In genomic region chr6:128002667-128003066, GRCm38 (mm10) we compare ENCODE assay signal across 20 mouse cellular contexts.
DNase-seq lines count a peak whose midpoint lies in the region; ATAC-seq lines count a peak whose summit lies in the region.
"Had no signal": no experiment of that assay in that cellular context is flagged by ENCODE, and none has a peak within 500 bp of the region (broad histone marks: within the 10 kb centered on the region; RNA-seq: fewer than 3 reads in every experiment).

No protein-coding gene starts in this region.

- H3K4me1 ChIP-seq in heart, embryonic 16.5 days (ENCODE audit: control insufficient read depth, insufficient read depth, low read length): peaks cover 50% of the 10 kb centered on the region
- peaks cover 51% of the 10 kb centered on the region for H3K4me1 ChIP-seq in heart, embryonic 11.5 days (ENCODE audit: control insufficient read depth, insufficient read depth, low read length)
- H3K4me1 ChIP-seq in midbrain, embryonic 10.5 days: peaks cover 63% of the 10 kb centered on the region
- H3K4me1 ChIP-seq in midbrain, embryonic 11.5 days (ENCODE audit: control insufficient read depth, insufficient read depth, low read length): peaks cover 8% of the 10 kb centered on the region; the same call in 1 of the 2 replicates
- H3K4me1 ChIP-seq in stomach, embryonic 16.5 days (ENCODE audit: control insufficient read depth, insufficient read depth, low read length): peaks cover 33% of the 10 kb centered on the region
- H3K4me1 ChIP-seq: liver, embryonic 12.5 days had no signal

- 0 out of 2 replicates have a peak overlapping the region, but pooled peaks have one; percentile 24 for H3K9ac ChIP-seq in heart, embryonic 16.5 days (ENCODE audit: low read length)
- H3K9ac ChIP-seq in heart, embryonic 11.5 days (ENCODE audit: low read depth, low read length): no peak overlapping the region
- no peak overlapping the region for H3K9ac ChIP-seq in midbrain, embryonic 11.5 days (ENCODE audit: low read length)
- H3K9ac ChIP-seq in stomach, embryonic 16.5 days (ENCODE audit: low read length): 0 out of 2 replicates have a peak overlapping the region, but pooled peaks have one; percentile 13
- H3K9ac ChIP-seq: forebrain, postnatal 0 days; heart, embryonic 15.5 days; hindbrain, embryonic 12.5 days; liver, embryonic 12.5 days had no signal

- no peak for DNase-seq in cerebellum, adult 8-10 months
- no peak for DNase-seq in midbrain, embryonic 10.5 days (ENCODE audit: low spot score)
- DNase-seq in midbrain, embryonic 11.5 days (ENCODE audit: low spot score, missing footprints): no peak
- DNase-seq in gastrocnemius, postnatal 10 days: no peak
- DNase-seq: adrenal gland, adult 8-10 months; embryo, embryonic 11 days; forebrain, postnatal 0 days; kidney, postnatal 36 days; retina, postnatal 1 day; right cerebral cortex, postnatal 4 days had no signal

- H3K4me2 ChIP-seq in heart, embryonic 16.5 days (ENCODE audit: low read depth, low read length): no peak overlapping the region
- H3K4me2 ChIP-seq in heart, embryonic 11.5 days: no peak overlapping the region
- no peak overlapping the region for H3K4me2 ChIP-seq in midbrain, embryonic 11.5 days
- no peak overlapping the region for H3K4me2 ChIP-seq in stomach, embryonic 16.5 days (ENCODE audit: low read depth, low read length)
- H3K4me2 ChIP-seq: heart, embryonic 15.5 days; hindbrain, embryonic 12.5 days; liver, embryonic 12.5 days had no signal

- no peak overlapping the region for H3K27ac ChIP-seq in heart, embryonic 16.5 days (ENCODE audit: low read length)
- H3K27ac ChIP-seq in heart, embryonic 11.5 days (ENCODE audit: low read depth, low read length): no peak overlapping the region
- H3K27ac ChIP-seq in midbrain, embryonic 10.5 days (replicated peaks): 0 out of 2 replicates have a peak overlapping the region, but pooled peaks have one; percentile 6
- H3K27ac ChIP-seq in midbrain, embryonic 11.5 days (ENCODE audit: low read depth, low read length): no peak overlapping the region
- peak overlapping the region; percentile 87 for H3K27ac ChIP-seq in stomach, embryonic 16.5 days (ENCODE audit: low read length)
- H3K27ac ChIP-seq: forebrain, embryonic 10.5 days; hindbrain, embryonic 12.5 days; liver, embryonic 12.5 days had no signal

- WGBS in heart, embryonic 16.5 days: 70% methylated on average over 4 of the region's 4 CpGs
- WGBS in heart, embryonic 11.5 days (ENCODE audit: insufficient replicate concordance): 66% methylated on average over 4 of the region's 4 CpGs
- 93% methylated on average over 4 of the region's 4 CpGs for WGBS in midbrain, embryonic 10.5 days
- 83% methylated on average over 4 of the region's 4 CpGs for WGBS in midbrain, embryonic 11.5 days
- 81% methylated on average over 4 of the region's 4 CpGs for WGBS in stomach, embryonic 16.5 days

- H3K36me3 ChIP-seq in heart, embryonic 16.5 days (ENCODE audit: control insufficient read depth, insufficient read depth): 0 out of 2 replicates have a peak, but pooled peaks cover 4% of the 10 kb centered on the region
- no peaks in the 10 kb centered on the region; the same call in 1 of the 2 replicates for H3K36me3 ChIP-seq in heart, embryonic 11.5 days (ENCODE audit: control insufficient read depth, insufficient read depth, low read length)
- H3K36me3 ChIP-seq in midbrain, embryonic 10.5 days: no peaks in the 10 kb centered on the region
- H3K36me3 ChIP-seq in midbrain, embryonic 11.5 days (ENCODE audit: control insufficient read depth, insufficient read depth, low read length): no peaks in the 10 kb centered on the region
- H3K36me3 ChIP-seq in stomach, embryonic 16.5 days (ENCODE audit: control insufficient read depth, insufficient read depth, low read length): 0 out of 2 replicates have a peak, but pooled peaks cover 3% of the 10 kb centered on the region
- H3K36me3 ChIP-seq: forebrain, embryonic 10.5 days; hindbrain, embryonic 12.5 days; liver, embryonic 12.5 days had no signal

- H3K4me3 ChIP-seq in heart, embryonic 16.5 days (ENCODE audit: low read length): no peak overlapping the region
- H3K4me3 ChIP-seq in heart, embryonic 11.5 days (ENCODE audit: low read depth, low read length): no peak overlapping the region
- no peak overlapping the region for H3K4me3 ChIP-seq in midbrain, embryonic 10.5 days
- no peak overlapping the region for H3K4me3 ChIP-seq in midbrain, embryonic 11.5 days (ENCODE audit: low read depth, low read length)
- H3K4me3 ChIP-seq in stomach, embryonic 16.5 days (replicated peaks; ENCODE audit: low read length): no peak overlapping the region
- H3K4me3 ChIP-seq: forebrain, embryonic 10.5 days; heart, embryonic 15.5 days; hindbrain, embryonic 12.5 days; liver, embryonic 12.5 days had no signal

- no peaks in the 10 kb centered on the region for H3K9me3 ChIP-seq in heart, embryonic 16.5 days (replicated peaks; ENCODE audit: control insufficient read depth, low read length)
- no peaks in the 10 kb centered on the region for H3K9me3 ChIP-seq in heart, embryonic 11.5 days (replicated peaks; ENCODE audit: control insufficient read depth, low read length)
- no peaks in the 10 kb centered on the region for H3K9me3 ChIP-seq in midbrain, embryonic 10.5 days (replicated peaks)
- no peaks in the 10 kb centered on the region for H3K9me3 ChIP-seq in midbrain, embryonic 11.5 days (ENCODE audit: control insufficient read depth, low read length)
- H3K9me3 ChIP-seq in stomach, embryonic 16.5 days (replicated peaks; ENCODE audit: control insufficient read depth, low read length): no peaks in the 10 kb centered on the region
- H3K9me3 ChIP-seq: forebrain, embryonic 10.5 days; heart, embryonic 15.5 days; hindbrain, embryonic 12.5 days; liver, embryonic 12.5 days had no signal

- ATAC-seq in cerebellum, adult (ENCODE audit: insufficient number of reproducible peaks, low FRiP score, low TSS enrichment): peak; percentile 16; the same call in 1 of the 2 replicates
- no peak for ATAC-seq in heart, embryonic 16.5 days (replicated peaks; ENCODE audit: extremely low read depth, insufficient read depth, low FRiP score)
- ATAC-seq in heart, embryonic 11.5 days (replicated peaks; ENCODE audit: insufficient number of reproducible peaks, low FRiP score, low TSS enrichment): no peak
- ATAC-seq in midbrain, embryonic 11.5 days (ENCODE audit: low FRiP score): no peak
- no peak for ATAC-seq in stomach, embryonic 16.5 days (ENCODE audit: insufficient read depth, low FRiP score)
- ATAC-seq: CD4-positive, CD25-positive, alpha-beta regulatory T cell, adult 4 months; forebrain, postnatal 0 days; liver, embryonic 12.5 days; Patski had no signal

- no peaks in the 10 kb centered on the region for H3K27me3 ChIP-seq in heart, embryonic 16.5 days (ENCODE audit: control insufficient read depth, insufficient read depth, low read length)
- no peaks in the 10 kb centered on the region for H3K27me3 ChIP-seq in heart, embryonic 11.5 days (ENCODE audit: control insufficient read depth, insufficient read depth, low read length)
- no peaks in the 10 kb centered on the region for H3K27me3 ChIP-seq in midbrain, embryonic 10.5 days (ENCODE audit: low read depth, poor library complexity, severe bottlenecking)
- no peaks in the 10 kb centered on the region for H3K27me3 ChIP-seq in midbrain, embryonic 11.5 days (ENCODE audit: control insufficient read depth, insufficient read depth, low read length)
- H3K27me3 ChIP-seq in stomach, embryonic 16.5 days (ENCODE audit: control insufficient read depth, insufficient read depth, low read length): no peaks in the 10 kb centered on the region
- H3K27me3 ChIP-seq: heart, embryonic 15.5 days; hindbrain, embryonic 12.5 days; liver, embryonic 12.5 days; Patski had no signal

Comparison
In these comparisons a context has a peak if more than half of its experiments do, and no peak if none do; other contexts are left out.
1. H3K27ac ChIP-seq: peak in midbrain, embryonic 10.5 days (single experiment) and stomach, embryonic 16.5 days (single experiment); none in heart, embryonic 16.5 days (single experiment), heart, embryonic 11.5 days (single experiment) and midbrain, embryonic 11.5 days (single experiment).
2. H3K9ac ChIP-seq: peak in heart, embryonic 16.5 days (single experiment) and stomach, embryonic 16.5 days (single experiment); none in heart, embryonic 11.5 days (single experiment) and midbrain, embryonic 11.5 days (single experiment).